Mouse (Mus musculus): ENCODE results near the gene Ctrl. TPM values are rescaled to one million over a fixed set of nuclear protein-coding genes. Genes with fewer than 3 reads are reported as not detected.
"Not testable (repeated sequence)": the region's sequence is repeated elsewhere in the genome, so short reads cannot be mapped to it uniquely, and the experiment has no call there.

The Ctrl gene
- total RNA-seq (2022): not detected

DNA sequence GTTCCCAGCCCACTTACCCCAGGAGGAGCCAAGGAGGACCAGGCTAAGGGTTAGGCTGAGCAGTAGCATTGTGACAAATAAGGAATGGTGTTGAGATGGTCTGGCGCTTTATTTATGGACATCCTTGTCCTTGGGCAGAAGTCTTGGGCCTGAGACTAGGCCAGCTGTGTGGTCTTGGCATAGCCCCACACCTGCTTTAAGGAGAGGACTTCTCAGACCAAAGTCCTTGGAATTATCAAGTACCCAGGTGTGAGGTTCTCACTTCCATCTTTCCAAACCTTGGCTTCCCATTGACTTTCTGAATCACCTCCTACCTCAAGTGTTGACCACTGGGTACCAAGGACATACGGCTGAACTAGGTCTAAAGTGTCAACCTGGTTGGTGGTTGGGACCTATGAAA, at the start of gene Ctrl:
Gene Ctrl (minus strand): TSS at position 101 of the 400 bp plus-strand sequence.
- DNase-seq (ENCODE audit: low spot score in 2 of 2): no peak

DNA sequence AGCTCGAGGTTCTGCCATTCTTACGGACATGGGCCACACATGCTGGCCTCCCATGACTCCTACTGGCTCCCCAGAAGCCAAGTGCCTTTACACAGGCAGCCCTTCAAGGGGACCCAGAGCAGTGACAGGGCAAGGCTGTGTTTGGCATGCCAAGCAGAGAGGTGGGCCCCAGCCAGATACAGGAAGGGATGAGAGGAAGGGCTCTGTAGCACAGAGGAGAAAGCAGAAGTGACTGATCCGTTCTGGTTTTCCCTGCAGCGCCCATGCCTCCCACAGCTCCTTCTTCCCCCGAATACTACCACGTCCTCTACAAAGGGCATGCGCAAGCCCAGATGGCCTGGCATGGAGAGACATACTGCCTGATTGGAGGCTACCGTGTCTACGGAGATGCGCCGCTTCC, 49.7 kb upstream of the Ctrl start:
- not testable (repeated sequence) for DNase-seq (ENCODE audit: low spot score in 2 of 2)

DNA sequence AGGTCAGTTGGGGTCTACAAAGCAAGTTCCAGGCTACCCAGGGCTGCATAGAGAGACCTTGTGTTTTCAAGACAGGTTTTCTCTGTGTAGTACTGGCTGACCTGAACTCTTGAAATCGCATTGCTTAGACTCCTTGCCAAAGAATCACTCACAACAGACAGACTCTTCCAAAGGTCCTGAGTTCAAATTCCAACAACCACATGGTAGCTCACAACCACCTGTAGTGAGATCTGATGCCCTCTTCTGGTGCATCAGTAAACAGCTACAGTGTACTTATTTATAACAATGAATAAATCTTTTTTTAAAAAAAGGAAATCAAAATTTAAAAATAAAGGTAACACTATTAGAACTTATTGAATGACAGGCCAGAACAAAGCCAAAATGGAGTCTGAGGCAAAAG, 47.5 kb upstream of the Ctrl start:
- no peak for DNase-seq (ENCODE audit: low spot score in 2 of 2)

DNA sequence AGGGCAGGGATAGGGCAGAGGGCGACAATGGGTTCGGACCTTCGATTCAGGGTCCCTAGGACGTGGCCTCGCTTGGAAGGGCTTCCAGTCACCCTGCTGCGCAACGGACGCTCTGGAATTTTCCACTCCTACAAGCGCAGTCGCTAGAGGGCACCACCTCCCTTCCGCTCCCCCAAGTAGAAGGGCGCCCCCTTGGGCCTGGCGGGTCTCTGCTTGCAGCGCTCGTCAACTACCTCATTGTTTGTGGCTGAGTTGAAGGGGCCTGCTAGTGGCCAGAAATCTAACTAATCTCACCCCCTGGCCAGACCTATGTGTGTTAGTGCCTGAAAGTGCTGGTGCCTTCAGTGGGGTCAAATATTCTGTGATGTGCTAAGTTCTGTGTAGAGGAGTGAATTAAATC, 45.7 kb upstream of the Ctrl start, which contains the start of gene Dpep3:
Gene Dpep3 (minus strand): TSS at position 105 of the 400 bp plus-strand sequence.
- no peak for DNase-seq (ENCODE audit: low spot score in 2 of 2)

DNA sequence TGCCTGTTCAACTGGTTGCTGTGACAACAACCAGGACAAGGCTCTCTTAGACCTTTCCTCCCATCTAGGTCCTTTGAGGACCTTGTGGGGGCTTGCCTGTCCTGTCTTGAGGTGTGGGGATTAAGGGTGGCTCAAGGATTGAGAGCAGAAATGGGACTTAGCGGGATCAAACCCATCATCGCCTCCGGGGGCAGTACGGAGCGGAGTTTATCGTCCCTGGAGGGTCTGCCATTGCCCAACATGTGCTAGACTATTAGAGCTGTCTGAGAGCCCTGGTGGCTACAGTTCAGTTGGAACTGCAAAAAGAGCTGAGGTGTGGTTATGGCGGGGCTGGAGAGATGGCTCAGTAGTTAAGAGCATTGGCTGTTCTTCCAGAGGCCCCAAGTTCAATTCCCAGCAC, 41.7 kb upstream of the Ctrl start:
- no peak for DNase-seq (ENCODE audit: low spot score in 2 of 2)

DNA sequence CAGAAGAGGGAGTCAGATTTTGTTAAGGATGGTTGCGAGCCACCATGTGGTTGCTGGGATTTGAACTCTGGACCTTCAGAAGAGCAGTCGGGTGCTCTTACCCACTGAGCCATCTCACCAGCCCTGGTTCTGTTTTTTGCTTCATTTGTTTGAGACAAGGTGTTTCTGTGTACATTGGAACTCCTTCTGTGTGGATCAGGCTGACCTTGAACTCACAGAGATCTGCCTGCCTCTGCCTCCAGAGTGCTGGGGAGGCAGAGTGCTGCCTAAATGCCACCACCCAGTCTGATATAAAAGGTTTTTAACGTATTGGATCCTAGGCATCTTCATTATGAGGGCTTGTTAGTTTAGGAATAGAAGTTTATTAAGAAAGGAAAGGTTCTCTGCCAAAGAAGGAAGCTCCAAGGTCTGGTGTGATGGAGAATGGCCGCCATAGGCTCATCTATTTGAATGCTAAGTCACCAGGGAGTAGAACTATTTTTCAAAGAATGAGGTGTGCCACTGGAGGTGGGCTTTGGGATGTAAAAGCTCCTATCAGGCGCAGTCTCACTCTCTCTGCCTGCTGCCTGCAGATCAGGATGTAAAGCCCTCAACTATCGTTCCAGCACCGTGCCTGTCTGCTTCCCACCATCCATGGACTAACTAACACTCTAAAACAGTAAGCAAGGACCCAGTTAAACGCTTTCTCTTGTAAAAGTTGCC, 37.5 kb upstream of the Ctrl start:
- DNase-seq (ENCODE audit: low spot score in 2 of 2): no peak

DNA sequence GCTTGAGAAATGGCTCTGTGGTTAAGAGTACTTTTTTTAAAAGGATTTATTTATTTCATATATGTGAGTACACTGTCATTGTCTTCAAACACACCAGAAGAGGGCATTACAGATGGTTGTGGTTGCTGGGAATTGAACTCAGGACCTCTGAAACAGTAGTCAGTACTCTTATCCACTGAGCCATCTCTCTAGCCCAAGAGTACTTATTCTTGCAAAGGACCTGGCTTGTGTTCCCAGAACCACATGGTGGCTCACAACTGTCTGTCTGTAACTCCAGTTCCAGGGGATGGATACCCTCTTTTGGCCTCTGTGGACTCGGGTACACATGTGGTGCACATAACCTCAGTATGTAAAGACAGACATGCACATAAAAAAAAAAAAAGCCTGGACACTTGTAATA, 35.7 kb upstream of the Ctrl start:
- DNase-seq (ENCODE audit: low spot score in 2 of 2): no peak

DNA sequence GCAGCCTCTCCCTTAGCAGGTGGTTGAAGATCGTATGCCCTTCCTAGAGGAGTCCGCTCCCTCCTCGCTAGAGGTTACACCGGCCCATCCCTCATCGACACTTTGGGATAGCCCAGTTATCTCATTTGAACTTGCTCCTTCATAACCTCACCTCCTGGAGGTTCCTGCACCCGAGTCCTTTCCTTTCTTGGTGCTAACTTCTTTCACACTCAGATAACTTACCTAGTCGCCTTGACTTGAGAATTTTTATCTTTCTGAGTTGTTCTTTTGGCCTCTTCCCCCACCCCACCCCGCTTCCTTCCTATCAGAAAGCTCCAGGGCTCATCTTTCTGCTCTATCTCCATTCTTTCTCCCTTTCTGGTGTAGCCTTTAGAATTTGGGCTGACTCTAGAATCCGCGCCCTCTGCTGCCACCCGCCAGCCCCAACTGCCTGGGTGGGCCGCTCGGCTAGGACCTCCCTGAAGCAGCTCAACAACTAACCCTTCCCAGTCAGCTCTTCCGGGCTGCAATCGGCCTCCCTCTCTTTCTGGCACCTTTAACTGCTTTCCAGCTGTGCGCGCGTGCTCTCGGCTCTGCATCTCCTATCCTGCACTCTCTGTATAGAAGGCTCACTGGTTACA, 33.1 kb upstream of the Ctrl start:
- no peak for DNase-seq (ENCODE audit: low spot score in 2 of 2)

DNA sequence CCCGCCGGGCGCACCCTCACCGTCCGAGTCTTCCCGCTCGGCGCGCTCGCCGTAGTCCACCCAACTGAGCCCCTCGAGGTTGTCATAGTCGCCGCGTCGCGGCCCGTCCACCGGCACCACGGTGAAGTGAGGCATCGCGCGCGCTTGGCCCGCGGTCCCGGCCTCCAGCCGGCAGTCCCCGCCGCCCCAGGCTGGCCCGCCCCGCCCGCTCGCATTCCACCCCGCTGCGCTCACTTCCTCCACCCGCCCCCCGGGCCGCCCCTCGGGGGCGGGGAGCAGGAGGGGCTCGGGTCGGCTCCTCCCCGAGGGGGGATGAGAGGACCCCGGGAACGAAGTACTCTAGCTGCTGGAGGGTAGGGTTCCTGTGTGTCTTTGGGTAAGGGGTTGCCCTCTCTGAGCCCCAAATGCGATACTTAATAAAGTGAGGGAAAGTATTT, 32.3 kb upstream of the Ctrl start, which contains the start of gene Slc12a4:
Gene Slc12a4 (minus strand): TSS at position 193 of the 437 bp plus-strand sequence.
- peak; percentile 62 to 64 for DNase-seq (ENCODE audit: low spot score in 2 of 2)

DNA sequence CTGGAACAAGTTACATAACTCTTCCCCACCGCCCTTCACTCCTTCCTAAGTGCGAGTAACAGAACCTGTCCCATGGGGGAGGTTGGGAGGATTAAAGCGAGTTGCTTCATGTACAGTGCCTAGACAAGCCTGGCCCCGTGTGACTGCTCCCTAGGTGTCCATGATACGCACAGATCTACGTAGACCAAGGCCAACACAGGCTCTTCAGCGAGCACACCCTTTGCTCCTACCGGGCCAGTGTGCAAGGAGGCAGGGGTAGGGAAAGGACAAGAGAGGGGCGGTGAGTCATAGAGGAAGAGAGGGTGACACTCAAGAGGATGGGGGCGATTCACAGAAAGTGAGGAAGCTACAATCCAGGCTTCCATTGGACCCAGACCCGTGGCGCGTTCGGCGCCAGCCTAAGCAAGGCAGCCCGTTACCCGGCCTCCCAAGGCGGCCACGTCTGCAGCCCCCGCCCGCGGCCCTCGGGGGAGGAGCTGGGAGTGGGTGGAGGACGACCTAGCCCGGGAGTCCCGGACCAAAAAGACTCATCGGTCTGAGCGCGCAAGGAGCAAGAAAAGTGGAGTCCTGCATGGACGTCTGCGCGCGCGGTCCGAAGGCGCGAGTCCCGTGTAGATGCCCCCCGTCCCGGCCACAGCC, 31.7 kb upstream of the Ctrl start:
- peak; percentile 39 to 40 for DNase-seq (ENCODE audit: low spot score in 2 of 2)

DNA sequence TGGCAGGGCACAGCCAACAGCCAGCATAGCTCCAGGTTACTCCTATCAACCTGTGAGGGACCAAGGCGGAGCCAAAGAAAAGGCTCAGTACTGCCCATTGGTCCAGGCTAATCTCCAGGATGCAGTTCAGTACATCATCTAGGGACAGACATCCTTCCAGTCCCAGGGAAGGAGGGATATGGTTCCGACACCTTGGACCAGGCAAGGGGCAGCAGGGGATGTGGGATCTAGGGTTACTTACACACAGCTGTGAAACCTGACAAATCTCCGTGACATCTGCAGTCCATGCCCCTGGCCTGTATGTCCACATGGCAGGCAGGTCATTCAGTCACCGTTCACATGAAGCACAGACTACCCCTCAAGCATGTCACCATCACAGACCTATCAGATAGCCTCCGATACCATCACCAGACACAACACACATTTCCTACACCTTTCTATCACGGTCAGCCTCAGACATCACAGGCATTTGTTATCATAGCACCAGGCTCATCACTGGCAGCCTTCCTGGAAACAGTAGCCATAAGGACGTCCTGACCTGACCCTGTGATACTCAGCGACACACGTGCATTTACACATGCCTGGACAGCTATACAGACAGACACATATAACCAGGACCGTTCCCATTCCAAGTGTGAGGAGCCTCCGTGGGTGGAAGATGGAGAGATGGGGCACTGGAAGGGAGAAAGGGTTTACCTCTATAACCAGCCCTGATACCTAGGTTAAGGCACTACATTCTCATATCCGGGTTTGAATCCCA, 31.0 kb upstream of the Ctrl start:
- DNase-seq (ENCODE audit: low spot score in 2 of 2): no peak

DNA sequence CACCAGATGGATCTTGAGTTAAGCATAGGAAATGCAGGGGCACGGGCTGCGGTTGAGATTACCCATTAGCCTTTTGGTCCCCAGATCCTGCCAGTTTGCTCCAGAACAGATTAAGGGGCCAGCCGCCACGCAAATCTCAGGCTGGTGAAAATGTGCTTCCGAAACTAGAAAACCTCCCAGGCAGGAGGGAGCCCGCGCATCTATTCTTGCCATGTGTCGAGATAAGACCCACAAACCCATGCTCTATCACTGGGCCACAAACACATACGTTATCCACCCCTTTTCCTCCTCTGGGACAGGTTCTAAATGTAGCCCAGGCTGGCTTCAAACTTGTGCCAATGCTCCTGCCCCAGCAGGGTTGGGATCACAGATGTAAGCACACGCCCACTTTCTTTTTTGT, 27.9 kb upstream of the Ctrl start:
- DNase-seq (ENCODE audit: low spot score in 2 of 2): no peak

DNA sequence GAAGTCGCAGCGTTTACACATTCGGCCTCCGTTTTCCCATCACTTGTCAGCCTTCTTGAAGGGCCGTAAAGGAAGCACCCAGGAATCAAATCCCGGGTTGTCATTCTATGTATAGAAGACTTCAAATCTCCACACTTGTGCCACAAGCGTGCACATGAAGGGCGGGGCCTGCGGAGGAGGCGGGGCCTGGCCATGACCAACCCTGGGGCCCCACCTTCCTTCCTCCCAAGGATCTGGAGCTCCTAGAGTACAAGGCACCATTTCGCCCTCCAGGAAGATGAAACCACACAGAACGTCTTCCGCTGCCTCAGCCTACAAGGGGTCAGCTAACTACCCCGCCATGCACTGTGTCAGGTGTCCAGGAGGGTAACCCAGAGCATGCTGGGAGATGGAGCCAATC, 27.4 kb upstream of the Ctrl start:
- DNase-seq (ENCODE audit: low spot score in 2 of 2): no peak

DNA sequence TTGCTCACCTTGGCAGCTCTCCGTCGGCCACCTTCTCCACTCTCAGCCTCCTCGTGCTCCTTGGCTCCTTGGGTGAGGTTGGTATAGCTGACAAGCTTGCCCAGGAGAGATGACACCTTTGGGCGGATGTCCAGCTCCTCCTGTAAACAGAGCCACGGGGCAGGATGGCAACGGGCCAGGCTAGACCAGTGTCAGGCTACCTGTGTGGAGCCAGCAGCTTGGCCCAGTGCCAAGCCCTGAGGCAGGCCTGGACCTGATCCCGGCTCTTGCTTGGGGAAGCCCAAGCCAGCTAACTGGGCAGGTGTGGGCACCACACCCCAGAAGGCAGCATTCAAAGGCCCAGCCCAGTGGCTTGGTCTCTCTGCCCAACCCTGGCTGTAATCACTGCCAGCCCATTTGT, 25.7 kb upstream of the Ctrl start:
- DNase-seq (ENCODE audit: low spot score in 2 of 2): peak; percentile 87 to 96

DNA sequence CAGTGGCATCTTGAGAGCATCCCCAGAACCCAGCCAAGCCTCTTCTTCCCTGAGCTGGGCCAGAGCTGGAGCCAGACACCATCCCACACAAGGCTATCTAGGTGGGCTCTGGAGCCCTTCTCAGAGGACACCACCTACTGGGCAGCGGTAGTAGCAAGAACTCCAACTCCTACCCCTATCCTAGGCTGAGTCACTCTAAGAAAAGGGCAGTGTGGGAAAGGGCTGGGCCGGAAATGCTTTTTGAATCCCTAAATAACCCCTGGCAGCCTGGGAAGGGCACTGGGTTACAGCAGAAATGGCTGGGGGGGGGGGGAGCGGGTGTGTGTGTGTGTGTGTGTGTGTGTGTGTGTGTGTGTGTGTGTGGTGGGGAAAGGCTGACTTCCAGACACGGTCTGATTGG, 24.2 kb upstream of the Ctrl start:
- DNase-seq (ENCODE audit: low spot score in 2 of 2): peak in 1 of 2 experiments; percentile 41

DNA sequence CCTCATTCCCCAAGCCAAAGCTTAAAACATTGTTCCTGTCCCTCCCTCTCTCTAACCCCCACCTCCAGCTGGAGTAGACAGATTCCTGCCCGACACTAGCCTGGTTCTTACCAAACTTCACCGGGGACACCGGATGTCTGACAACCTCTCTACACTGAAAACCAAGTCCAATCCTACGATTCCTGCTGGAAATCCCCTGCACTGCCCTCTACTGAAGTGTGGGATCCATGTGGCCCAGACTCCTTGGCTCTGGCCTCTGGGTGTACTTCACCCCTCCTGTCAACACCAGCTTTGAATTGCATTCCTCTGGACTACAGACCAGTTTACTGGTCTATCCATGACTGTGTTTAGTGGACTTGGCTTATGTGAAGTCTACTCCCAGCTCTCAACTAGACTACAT, 22.9 kb upstream of the Ctrl start:
- no peak for DNase-seq (ENCODE audit: low spot score in 2 of 2)

DNA sequence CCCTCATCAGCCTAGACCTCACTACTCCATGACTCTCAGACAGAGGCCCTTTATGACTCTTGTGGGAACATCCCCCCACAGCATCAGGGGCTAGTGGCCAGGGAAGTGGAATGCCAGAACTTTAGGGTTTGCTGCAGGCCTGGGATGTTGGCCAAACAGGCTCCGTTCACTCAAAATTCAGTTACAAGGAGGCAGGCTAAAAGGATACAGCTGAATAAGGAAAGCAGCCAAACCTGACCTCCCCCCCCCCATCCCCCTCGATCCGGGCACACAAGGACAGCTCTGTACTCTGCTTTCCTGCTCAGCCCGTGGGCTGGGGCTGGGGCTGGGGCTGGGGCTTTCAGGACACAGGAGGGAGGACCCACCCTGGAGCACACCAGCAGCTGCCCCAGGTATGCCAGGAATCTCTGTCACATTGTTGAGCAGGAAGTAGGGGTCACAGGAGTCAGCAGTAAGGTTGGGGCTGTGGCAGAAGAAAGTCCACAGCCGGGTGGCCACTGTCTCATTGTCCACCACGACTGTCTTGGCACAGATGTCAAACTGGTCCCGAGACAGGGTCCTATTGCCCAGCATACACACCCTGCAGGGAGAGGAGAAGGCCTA, 17.5 kb upstream of the Ctrl start:
- no peak for DNase-seq (ENCODE audit: low spot score in 2 of 2)

DNA sequence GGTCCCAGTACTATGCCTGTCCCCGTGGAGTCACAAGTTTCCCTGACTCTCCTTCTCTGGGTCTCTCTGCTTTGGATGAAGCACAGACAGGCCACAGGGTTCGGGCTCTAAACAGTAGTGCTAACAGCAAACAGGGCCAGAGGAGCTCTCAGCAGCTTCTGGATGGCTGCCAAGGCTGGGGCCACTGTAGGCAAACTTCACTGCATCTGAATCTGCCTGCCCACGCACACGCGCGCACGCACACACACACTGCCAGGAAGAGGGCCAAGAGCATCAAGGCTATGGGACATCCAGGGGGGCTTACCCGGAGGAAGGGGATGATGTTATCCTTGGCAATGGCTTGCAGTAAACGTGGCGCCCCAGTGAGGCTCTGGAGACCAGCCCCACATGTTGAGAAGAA, 15.7 kb upstream of the Ctrl start:
- no peak for DNase-seq (ENCODE audit: low spot score in 2 of 2)

DNA sequence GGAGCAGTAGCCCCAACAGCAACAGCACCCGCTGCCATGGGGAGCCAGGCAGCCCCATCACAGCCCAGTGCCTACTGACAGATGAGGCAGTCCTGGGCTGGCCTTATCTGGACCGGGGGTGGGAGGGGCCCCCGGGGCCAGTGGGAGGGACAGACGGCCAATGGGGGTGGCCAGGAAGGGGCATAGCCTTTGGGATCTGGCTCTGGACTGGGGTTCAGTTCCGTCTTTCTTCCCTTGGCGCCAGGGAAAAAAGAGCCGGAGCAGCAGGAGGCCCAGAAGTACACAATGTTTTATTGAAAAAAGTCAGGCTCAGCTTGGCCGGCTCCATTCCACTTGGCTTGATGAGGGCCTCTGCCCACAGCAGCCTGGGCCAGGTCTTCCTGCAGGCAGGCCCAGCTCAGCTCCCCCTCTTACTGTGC, 9.7 kb upstream of the Ctrl start, which contains the start of gene Lcat:
Gene Lcat (minus strand): TSS at position 62 of the 419 bp plus-strand sequence.
- no peak for DNase-seq (ENCODE audit: low spot score in 2 of 2)

DNA sequence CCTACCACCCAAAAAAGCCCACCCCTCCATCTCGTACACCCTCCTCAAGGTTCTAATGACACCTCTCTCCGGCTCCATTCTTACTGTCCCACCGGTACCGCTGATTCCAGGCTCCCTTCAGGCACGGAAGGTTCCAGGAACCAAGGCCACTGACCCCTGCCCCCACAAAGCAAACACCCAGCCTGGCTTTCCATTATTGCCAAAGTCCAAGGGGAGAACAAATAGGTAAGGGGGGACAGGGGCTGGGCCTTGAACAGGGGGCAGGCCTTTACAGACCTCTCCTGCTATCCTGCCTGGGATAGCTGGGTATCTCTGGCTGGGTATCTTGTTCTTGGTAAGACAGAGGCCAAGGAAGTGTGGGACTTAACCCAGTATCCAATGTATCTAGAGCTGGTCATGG, 8.9 kb upstream of the Ctrl start:
- no peak for DNase-seq (ENCODE audit: low spot score in 2 of 2)

DNA sequence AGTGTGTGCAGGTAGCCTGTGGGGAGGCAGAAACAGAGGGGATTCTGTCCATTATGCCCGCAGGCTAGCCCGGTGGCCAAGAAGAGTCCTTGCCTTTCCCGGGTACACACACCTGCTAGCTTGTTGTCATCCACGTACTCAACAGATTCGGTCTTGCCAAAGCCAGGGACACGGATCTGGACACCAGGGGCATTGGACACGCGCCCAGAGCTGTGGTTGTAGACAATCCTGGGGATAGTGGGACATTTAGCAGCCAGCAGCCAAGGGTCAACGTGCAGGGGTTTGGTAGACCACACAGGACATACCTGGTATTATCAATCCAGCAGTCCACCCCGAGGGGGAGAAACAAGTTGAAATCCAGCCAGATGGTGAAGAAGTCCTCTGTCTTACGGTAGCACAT, 8.4 kb upstream of the Ctrl start:
- DNase-seq (ENCODE audit: low spot score in 2 of 2): no peak
